In the genomic region with DNA sequence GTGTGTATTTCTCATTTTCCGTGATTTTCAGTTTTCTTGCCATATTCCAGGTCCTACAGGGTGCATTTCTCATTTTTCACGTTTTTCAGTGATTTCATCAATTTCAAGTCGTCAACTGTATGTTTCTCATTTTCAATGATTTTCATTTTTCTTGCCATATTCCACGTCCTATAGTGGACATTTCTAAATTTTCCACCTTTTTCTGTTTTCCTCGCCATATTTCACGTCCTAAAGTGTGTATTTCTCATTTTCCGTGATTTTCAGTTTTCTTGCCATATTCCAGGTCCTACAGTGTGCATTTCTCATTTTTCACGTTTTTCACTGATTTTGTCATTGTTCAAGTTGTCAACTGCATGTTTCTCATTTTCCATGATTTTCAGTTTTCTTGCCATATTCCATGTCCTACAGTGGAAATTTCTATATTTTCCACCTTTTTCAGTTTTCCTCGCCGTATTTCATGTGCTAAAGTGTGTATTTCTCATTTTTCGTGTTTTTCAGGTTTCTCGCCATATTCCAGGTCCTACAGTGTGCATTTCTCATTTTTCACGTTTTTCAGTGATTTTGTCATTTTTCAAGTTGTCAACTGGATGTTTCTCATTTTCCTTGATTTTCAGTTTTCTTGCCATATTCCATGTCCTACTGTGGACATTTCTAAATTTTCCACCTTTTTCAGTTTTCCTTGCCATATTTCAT, we compare ENCODE assay signal across 13 mouse cellular contexts. TPM values are rescaled to one million over a fixed set of nuclear protein-coding genes. Genes with fewer than 3 reads are reported as not detected.
DNase-seq lines count a peak whose midpoint lies in the region; ATAC-seq and TF ChIP-seq lines count a peak whose summit lies in the region.
"Not testable (repeated sequence)": the region's sequence is repeated elsewhere in the genome, so short reads cannot be mapped to it uniquely, and the experiment has no call there.
"Had no signal": no experiment of that assay in that cellular context is flagged by ENCODE, and none has a peak within 500 bp of the region (broad histone marks: within the 10 kb centered on the region; RNA-seq: fewer than 3 reads in every experiment).

No protein-coding gene starts in this region.

- H3K4me1 ChIP-seq in forebrain, embryonic 10.5 days; liver, embryonic 13.5 days (replicated peaks): not testable (repeated sequence)

- H3K9me3 ChIP-seq in forebrain, embryonic 10.5 days; liver, embryonic 13.5 days (replicated peaks): not testable (repeated sequence)

- peak; percentile 54 for DNase-seq in 416B (ENCODE audit: low read depth)
- DNase-seq in brain, adult 2 months (ENCODE audit: low read depth, low spot score), result peak; percentile 16
- DNase-seq in forebrain, embryonic 10.5 days (ENCODE audit: extremely low spot score, low spot score), result peak; percentile 27
- peak; percentile 50 to 67 for DNase-seq in heart, postnatal 14 days
- DNase-seq in layer of hippocampus, adult 2 months (ENCODE audit: low spot score in 2 of 2), result peak; percentile 86 to 95
- DNase-seq in liver, embryonic 13.5 days, result peak; percentile 82
- DNase-seq in ovary, adult 18-20 months (ENCODE audit: low spot score), result peak; percentile 62
- peak; percentile 88 for DNase-seq in testis, postnatal 14 days (ENCODE audit: low spot score)

- not testable (repeated sequence) for H3K27me3 ChIP-seq in forebrain, embryonic 10.5 days (ENCODE audit: poor library complexity, severe bottlenecking); liver, embryonic 13.5 days

- not testable (repeated sequence) for TF ChIP-seq CTCF in layer of hippocampus, adult 2 months (conservative IDR thresholded peaks at IDR 0.05)

- not testable (repeated sequence) for H3K27ac ChIP-seq in forebrain, embryonic 10.5 days; layer of hippocampus, adult 2 months; liver, embryonic 13.5 days

- not testable (repeated sequence) for H3K4me3 ChIP-seq in forebrain, embryonic 10.5 days; layer of hippocampus, adult 2 months; liver, embryonic 13.5 days (replicated peaks)

- not testable (repeated sequence) for H3K9ac ChIP-seq in liver, embryonic 13.5 days

- 73% methylated on average over 11 of the region's 13 CpGs for WGBS in forebrain, embryonic 10.5 days
- 65% methylated on average over 11 of the region's 13 CpGs for WGBS in liver, embryonic 13.5 days (ENCODE audit: insufficient replicate concordance)

- H3K36me3 ChIP-seq in forebrain, embryonic 10.5 days (replicated peaks); liver, embryonic 13.5 days: not testable (repeated sequence)

- ATAC-seq in liver, embryonic 13.5 days (ENCODE audit: low read depth), result not testable (repeated sequence)

- intact Hi-C loops in heart, postnatal 14 days (cut with DNase I), result not testable (repeated sequence)

- not testable (repeated sequence) for H3K4me2 ChIP-seq in liver, embryonic 13.5 days

RNA-seq across cellular contexts. Expression of gene Gm10718, which starts 0.9 kb away (rescaled TPM):
- not detected in 2 replicates for polyA plus RNA-seq in forebrain, embryonic 10.5 days (2016; fragmentation: Nextera tagmentation; extraction: Ambion mirVana)
- total RNA-seq in heart, postnatal 14 days (2021), result under 1 TPM; 0.41 to 0.55 TPM
- total RNA-seq in layer of hippocampus, adult 2 months (2021), result 1 to 10 TPM in 1 of 2 experiments, not detected in 1; 1.2 TPM
- polyA plus RNA-seq in liver, embryonic 13.5 days (2015; fragmentation: Nextera tagmentation; extraction: Ambion mirVana), result not detected in 2 replicates
- polyA plus RNA-seq: limb, embryonic 12.5 days; stomach, embryonic 15.5 days had no signal

RNA-seq across cellular contexts. Expression of gene Gm10717, which starts 2.8 kb away (rescaled TPM):
- not detected in 2 replicates for polyA plus RNA-seq in forebrain, embryonic 10.5 days (2016; fragmentation: Nextera tagmentation; extraction: Ambion mirVana)
- total RNA-seq in heart, postnatal 14 days (2021), result not detected
- not detected for total RNA-seq in layer of hippocampus, adult 2 months (2021)
- polyA plus RNA-seq in liver, embryonic 13.5 days (2015; fragmentation: Nextera tagmentation; extraction: Ambion mirVana), result not detected in 2 replicates
- total RNA-seq: CH12.LX had no signal
- polyA plus RNA-seq: brain, embryonic 14.5 days; limb, embryonic 12.5 days; stomach, embryonic 15.5 days had no signal

RNA-seq across cellular contexts. Expression of gene Gm10719, which starts 5.3 kb away (rescaled TPM):
- not detected in 2 replicates for polyA plus RNA-seq in forebrain, embryonic 10.5 days (2016; fragmentation: Nextera tagmentation; extraction: Ambion mirVana)
- total RNA-seq in heart, postnatal 14 days (2021), result not detected
- under 1 TPM in 1 of 2 experiments, not detected in 1; 0.95 TPM for total RNA-seq in layer of hippocampus, adult 2 months (2021)
- polyA plus RNA-seq in liver, embryonic 13.5 days (2015; fragmentation: Nextera tagmentation; extraction: Ambion mirVana), result not detected in 2 replicates
- polyA plus RNA-seq: stomach, embryonic 15.5 days had no signal

RNA-seq across cellular contexts. Expression of gene Gm10720, which starts 7.0 kb away (rescaled TPM):
- polyA plus RNA-seq in forebrain, embryonic 10.5 days (2016; fragmentation: Nextera tagmentation; extraction: Ambion mirVana), result not detected in 2 replicates
- not detected for total RNA-seq in heart, postnatal 14 days (2021)
- not detected for total RNA-seq in layer of hippocampus, adult 2 months (2021)
- polyA plus RNA-seq in liver, embryonic 13.5 days (2015; fragmentation: Nextera tagmentation; extraction: Ambion mirVana), result not detected in 2 replicates
- total RNA-seq: CH12.LX; hematopoietic stem cell, adult 5-6 weeks had no signal
- polyA plus RNA-seq: brain, embryonic 14.5 days; limb, embryonic 12.5 days; stomach, embryonic 15.5 days had no signal

RNA-seq across cellular contexts. Expression of gene Gm10721, which starts 9.5 kb away (rescaled TPM):
- not detected in 2 replicates for polyA plus RNA-seq in forebrain, embryonic 10.5 days (2016; fragmentation: Nextera tagmentation; extraction: Ambion mirVana)
- not detected for total RNA-seq in heart, postnatal 14 days (2021)
- under 1 TPM in 1 of 2 experiments, not detected in 1; 0.56 TPM for total RNA-seq in layer of hippocampus, adult 2 months (2021)
- polyA plus RNA-seq in liver, embryonic 13.5 days (2015; fragmentation: Nextera tagmentation; extraction: Ambion mirVana), result not detected in 2 replicates
- polyA plus RNA-seq: limb, embryonic 12.5 days; stomach, embryonic 15.5 days had no signal

Comparison
In these comparisons a context has a peak if more than half of its experiments do, and no peak if none do; other contexts are left out.
1. DNase-seq: peak in every context shown above with its lines; median percentile 90 in layer of hippocampus, adult 2 months; 88 in testis, postnatal 14 days; 82 in liver, embryonic 13.5 days; 62 in ovary, adult 18-20 months; 58 in heart, postnatal 14 days; 54 in 416B; 27 in forebrain, embryonic 10.5 days; 16 in brain, adult 2 months.